Mouse (Mus musculus): ENCODE data around the gene Bri3. TPM values are rescaled to one million over a fixed set of nuclear protein-coding genes. Genes with fewer than 3 reads are reported as not detected.

Bri3 gene
- polyA plus RNA-seq, 1 experiment from 2014 or later: 121 TPM

- 48% methylated on average over 5 of the region's 5 CpGs for WGBS
- H3K27ac ChIP-seq (ENCODE audit: low read depth, low read length): no peak overlapping the region
- H3K4me2 ChIP-seq (ENCODE audit: low read depth): no peak overlapping the region
- H3K9me3 ChIP-seq (ENCODE audit: control insufficient read depth, low read length): no peaks in the 10 kb centered on the region
- ATAC-seq (ENCODE audit: insufficient read depth, low FRiP score, low TSS enrichment) (no peak), DNase-seq (ENCODE audit: low spot score) (no peak)
- H3K4me3 ChIP-seq (ENCODE audit: low read depth, low read length): no peak overlapping the region
- no peaks in the 10 kb centered on the region for H3K4me1 ChIP-seq (ENCODE audit: control insufficient read depth, insufficient read depth, low read length)
- no peaks in the 10 kb centered on the region for H3K27me3 ChIP-seq (ENCODE audit: control insufficient read depth, insufficient read depth, low read length)
- H3K9ac ChIP-seq (ENCODE audit: low read length): no peak overlapping the region; the same call in 1 of the 2 replicates
- no peaks in the 10 kb centered on the region for H3K36me3 ChIP-seq (ENCODE audit: control insufficient read depth, insufficient read depth, low read length)
Measured at GRCm38 (mm10) chr5:144400821-144401220, 156.6 kb downstream of the Bri3 start.

GRCm38 (mm10) chr5:144406256-144406655 lies 162.0 kb downstream of the Bri3 start:
- no peak overlapping the region for H3K9ac ChIP-seq (ENCODE audit: low read length)

GRCm38 (mm10) chr5:144410666-144411065 lies 166.4 kb downstream of the Bri3 start:
- 97% methylated on average over 10 of the region's 10 CpGs for WGBS
- H3K27ac ChIP-seq (ENCODE audit: low read depth, low read length): no peak overlapping the region

More at GRCm38 (mm10) chr5:144406256-144406655, 162.0 kb downstream of the Bri3 start:
- no peaks in the 10 kb centered on the region for H3K36me3 ChIP-seq (ENCODE audit: control insufficient read depth, insufficient read depth, low read length)
- H3K9me3 ChIP-seq (ENCODE audit: control insufficient read depth, low read length): no peaks in the 10 kb centered on the region
- no peaks in the 10 kb centered on the region for H3K4me1 ChIP-seq (ENCODE audit: control insufficient read depth, insufficient read depth, low read length)
- no peak overlapping the region for H3K4me2 ChIP-seq (ENCODE audit: low read depth)
- no peak overlapping the region for H3K4me3 ChIP-seq (ENCODE audit: low read depth, low read length)
- ATAC-seq (ENCODE audit: insufficient read depth, low FRiP score, low TSS enrichment) (no peak), DNase-seq (ENCODE audit: low spot score) (no peak)
- H3K27me3 ChIP-seq (ENCODE audit: control insufficient read depth, insufficient read depth, low read length): no peaks in the 10 kb centered on the region
- no peak overlapping the region for H3K27ac ChIP-seq (ENCODE audit: low read depth, low read length)
- WGBS: 90% methylated on average over 11 of the region's 11 CpGs

DNA sequence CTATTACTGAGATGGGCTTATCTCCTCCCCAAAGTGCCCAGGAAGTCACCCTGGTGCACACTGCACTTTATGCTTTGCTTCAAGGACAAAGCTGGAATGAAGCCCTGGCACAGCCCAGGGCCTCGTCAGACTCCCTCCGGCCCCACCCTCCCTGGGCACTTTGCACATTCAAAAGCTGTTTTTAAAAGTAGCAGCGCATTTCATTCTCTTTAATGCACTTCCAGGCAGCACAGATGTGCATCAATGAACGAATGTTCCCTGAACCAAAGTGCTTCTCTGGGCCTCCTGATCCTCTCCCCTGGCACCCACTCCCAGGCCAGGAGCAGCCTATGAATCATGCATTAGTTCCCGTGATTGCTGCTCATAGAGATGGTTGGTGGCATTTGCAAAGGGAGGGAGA lies 167.5 kb downstream of the Bri3 start:
- WGBS: 61% methylated on average over 5 of the region's 5 CpGs
- Histone ChIP-seq H3K4me3 (ENCODE audit: low read depth, low read length) (no peak overlapping the region), H3K9ac (ENCODE audit: low read length) (no peak overlapping the region), H3K4me2 (ENCODE audit: low read depth) (no peak overlapping the region), H3K4me1 (ENCODE audit: control insufficient read depth, insufficient read depth, low read length) (no peaks in the 10 kb centered on the region), H3K27ac (ENCODE audit: low read depth, low read length) (no peak overlapping the region), H3K36me3 (ENCODE audit: control insufficient read depth, insufficient read depth, low read length) (no peaks in the 10 kb centered on the region), H3K9me3 (ENCODE audit: control insufficient read depth, low read length) (no peaks in the 10 kb centered on the region), H3K27me3 (ENCODE audit: control insufficient read depth, insufficient read depth, low read length) (no peaks in the 10 kb centered on the region)
- DNase-seq (ENCODE audit: low spot score): no peak
- ATAC-seq (ENCODE audit: insufficient read depth, low FRiP score, low TSS enrichment): no peak

More at GRCm38 (mm10) chr5:144410666-144411065, 166.4 kb downstream of the Bri3 start:
- Histone ChIP-seq H3K4me3 (ENCODE audit: low read depth, low read length) (no peak overlapping the region), H3K36me3 (ENCODE audit: control insufficient read depth, insufficient read depth, low read length) (no peaks in the 10 kb centered on the region), H3K27me3 (ENCODE audit: control insufficient read depth, insufficient read depth, low read length) (no peaks in the 10 kb centered on the region), H3K4me2 (ENCODE audit: low read depth) (no peak overlapping the region), H3K9me3 (ENCODE audit: control insufficient read depth, low read length) (no peaks in the 10 kb centered on the region), H3K4me1 (ENCODE audit: control insufficient read depth, insufficient read depth, low read length) (no peaks in the 10 kb centered on the region), H3K9ac (ENCODE audit: low read length) (no peak overlapping the region)
- ATAC-seq (ENCODE audit: insufficient read depth, low FRiP score, low TSS enrichment): no peak
- DNase-seq (ENCODE audit: low spot score): no peak

DNA sequence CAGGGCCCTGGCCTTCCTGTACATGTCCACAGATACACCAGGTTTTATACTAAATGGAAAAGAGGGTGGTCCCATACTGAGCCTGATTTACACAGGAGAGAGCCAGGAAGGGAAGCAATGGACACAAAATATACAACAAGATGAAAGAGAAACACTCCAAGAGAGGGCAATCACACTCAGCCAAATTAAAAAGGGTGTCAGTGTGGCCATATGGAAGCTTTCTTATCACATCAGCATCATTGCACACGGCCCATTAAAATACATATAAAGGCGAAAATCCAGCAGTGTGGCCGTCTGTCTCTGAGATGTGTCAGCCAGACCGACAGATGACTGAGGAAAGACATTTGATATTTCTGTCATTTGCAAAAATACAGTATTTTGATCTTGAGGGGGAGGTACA lies 168.5 kb downstream of the Bri3 start:
- Histone ChIP-seq H3K9ac (ENCODE audit: low read length) (no peak overlapping the region), H3K36me3 (ENCODE audit: control insufficient read depth, insufficient read depth, low read length) (no peaks in the 10 kb centered on the region), H3K27ac (ENCODE audit: low read depth, low read length) (no peak overlapping the region), H3K27me3 (ENCODE audit: control insufficient read depth, insufficient read depth, low read length) (no peaks in the 10 kb centered on the region), H3K4me2 (ENCODE audit: low read depth) (no peak overlapping the region), H3K4me1 (ENCODE audit: control insufficient read depth, insufficient read depth, low read length) (no peaks in the 10 kb centered on the region), H3K9me3 (ENCODE audit: control insufficient read depth, low read length) (no peaks in the 10 kb centered on the region), H3K4me3 (ENCODE audit: low read depth, low read length) (no peak overlapping the region)
- no peak for DNase-seq (ENCODE audit: low spot score)
- WGBS: 91% methylated on average over 4 of the region's 4 CpGs
- ATAC-seq (ENCODE audit: insufficient read depth, low FRiP score, low TSS enrichment): no peak

DNA sequence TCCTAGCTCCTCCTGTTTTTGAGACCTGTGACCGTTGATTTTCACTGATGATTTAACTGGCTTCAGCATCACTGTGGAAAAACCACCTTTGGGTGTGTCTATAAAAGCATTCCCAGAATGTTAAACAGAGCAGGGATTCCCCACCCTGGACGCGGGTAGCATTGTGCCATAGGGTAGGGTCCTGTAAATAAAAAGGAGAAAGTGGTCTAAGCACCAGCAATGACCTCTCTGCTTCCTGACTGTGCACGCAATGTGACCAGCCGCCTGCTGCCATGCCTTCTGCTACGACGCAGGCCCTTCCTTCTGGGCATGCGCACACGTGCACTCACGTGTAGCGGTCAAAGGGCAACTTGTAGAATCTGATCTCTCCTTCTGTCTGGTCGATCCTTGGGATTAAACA lies 174.2 kb downstream of the Bri3 start:
- no peak for DNase-seq (ENCODE audit: low spot score)
- no peak for ATAC-seq (ENCODE audit: insufficient read depth, low FRiP score, low TSS enrichment)
- Histone ChIP-seq H3K4me3 (ENCODE audit: low read depth, low read length) (no peak overlapping the region), H3K9ac (ENCODE audit: low read length) (no peak overlapping the region), H3K4me2 (ENCODE audit: low read depth) (no peak overlapping the region), H3K36me3 (ENCODE audit: control insufficient read depth, insufficient read depth, low read length) (no peaks in the 10 kb centered on the region), H3K9me3 (ENCODE audit: control insufficient read depth, low read length) (no peaks in the 10 kb centered on the region), H3K27ac (ENCODE audit: low read depth, low read length) (no peak overlapping the region), H3K4me1 (ENCODE audit: control insufficient read depth, insufficient read depth, low read length) (no peaks in the 10 kb centered on the region), H3K27me3 (ENCODE audit: control insufficient read depth, insufficient read depth, low read length) (no peaks in the 10 kb centered on the region)
- 93% methylated on average over 12 of the region's 12 CpGs for WGBS

DNA sequence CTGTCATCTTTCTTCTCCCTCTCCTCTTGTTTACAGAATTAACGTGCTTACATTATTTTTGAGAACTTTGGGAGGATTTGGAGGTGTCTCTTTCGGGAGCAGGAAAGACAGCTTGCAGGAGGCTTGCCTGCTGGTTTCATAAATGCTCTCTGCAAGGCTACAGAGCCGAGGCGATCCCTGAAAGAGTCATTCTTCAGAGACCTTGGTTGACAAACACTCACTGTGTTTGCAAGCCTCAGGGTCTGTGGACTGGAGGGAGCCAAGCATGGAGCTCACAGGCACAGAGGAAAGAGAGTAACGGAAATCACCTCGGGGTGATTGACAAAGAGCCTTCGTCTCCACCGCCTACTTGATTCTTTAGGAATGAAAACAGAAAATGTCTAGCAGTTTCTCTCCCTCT lies 175.8 kb downstream of the Bri3 start:
- H3K9me3 ChIP-seq (ENCODE audit: control insufficient read depth, low read length): no peaks in the 10 kb centered on the region
- 81% methylated on average over 8 of the region's 8 CpGs for WGBS
- no peak overlapping the region for H3K27ac ChIP-seq (ENCODE audit: low read depth, low read length)
- H3K36me3 ChIP-seq (ENCODE audit: control insufficient read depth, insufficient read depth, low read length): no peaks in the 10 kb centered on the region
- H3K9ac ChIP-seq (ENCODE audit: low read length): no peak overlapping the region
- no peak for DNase-seq (ENCODE audit: low spot score)
- no peak for ATAC-seq (ENCODE audit: insufficient read depth, low FRiP score, low TSS enrichment)
- H3K4me3 ChIP-seq (ENCODE audit: low read depth, low read length): no peak overlapping the region
- H3K4me1 ChIP-seq (ENCODE audit: control insufficient read depth, insufficient read depth, low read length): no peaks in the 10 kb centered on the region
- H3K27me3 ChIP-seq (ENCODE audit: control insufficient read depth, insufficient read depth, low read length): no peaks in the 10 kb centered on the region
- no peak overlapping the region for H3K4me2 ChIP-seq (ENCODE audit: low read depth)

DNA sequence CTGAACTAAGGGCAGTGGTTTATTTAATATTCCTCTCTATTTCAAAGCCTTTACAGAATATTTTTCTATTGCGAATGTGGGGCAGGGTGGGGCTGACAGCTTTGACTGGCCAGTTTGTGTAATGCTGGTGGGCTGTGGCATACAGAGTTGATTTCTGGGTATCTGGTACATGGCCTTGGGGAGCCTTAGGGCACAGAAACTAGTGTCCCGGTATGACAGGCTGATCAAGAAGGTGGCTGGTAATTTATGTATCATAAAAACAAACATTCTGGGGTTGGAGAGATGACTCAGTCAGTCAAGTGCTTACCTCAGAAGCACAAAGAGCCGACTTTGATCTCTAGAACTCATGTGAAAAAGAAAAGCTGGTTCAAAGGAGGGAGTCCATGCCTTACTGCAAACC lies 182.5 kb downstream of the Bri3 start:
- H3K4me1 ChIP-seq (ENCODE audit: control insufficient read depth, insufficient read depth, low read length): no peaks in the 10 kb centered on the region
- H3K36me3 ChIP-seq (ENCODE audit: control insufficient read depth, insufficient read depth, low read length): no peaks in the 10 kb centered on the region
- DNase-seq (ENCODE audit: low spot score) (no peak), ATAC-seq (ENCODE audit: insufficient read depth, low FRiP score, low TSS enrichment) (no peak)
- no peak overlapping the region for H3K27ac ChIP-seq (ENCODE audit: low read depth, low read length)
- WGBS: 85% methylated on average over 3 of the region's 3 CpGs
- H3K9me3 ChIP-seq (ENCODE audit: control insufficient read depth, low read length): no peaks in the 10 kb centered on the region
- H3K4me2 ChIP-seq (ENCODE audit: low read depth): no peak overlapping the region
- H3K4me3 ChIP-seq (ENCODE audit: low read depth, low read length): no peak overlapping the region
- H3K9ac ChIP-seq (ENCODE audit: low read length): no peak overlapping the region
- H3K27me3 ChIP-seq (ENCODE audit: control insufficient read depth, insufficient read depth, low read length): no peaks in the 10 kb centered on the region

DNA sequence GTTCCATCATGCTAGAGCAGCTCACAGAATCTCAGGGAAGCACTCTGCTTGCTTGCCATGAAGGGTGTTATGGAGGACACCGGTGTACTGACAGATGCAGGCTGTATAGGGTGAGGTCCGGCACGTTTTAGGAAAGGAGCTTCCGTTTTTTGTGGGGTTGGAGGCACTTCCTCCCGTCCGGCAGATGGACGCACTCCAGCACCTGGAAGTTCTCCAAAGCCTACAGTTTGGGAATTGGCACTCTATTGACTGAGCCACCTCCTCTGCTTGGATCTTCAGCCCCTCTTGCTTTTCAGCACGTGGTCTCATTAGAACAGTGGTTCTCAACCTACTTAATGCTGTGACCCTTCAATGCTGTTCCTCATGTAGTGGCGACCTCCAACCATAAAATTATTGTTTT lies 183.6 kb downstream of the Bri3 start:
- no peak overlapping the region for H3K4me2 ChIP-seq (ENCODE audit: low read depth)
- 79% methylated on average over 9 of the region's 9 CpGs for WGBS
- no peak overlapping the region for H3K4me3 ChIP-seq (ENCODE audit: low read depth, low read length)
- H3K27me3 ChIP-seq (ENCODE audit: control insufficient read depth, insufficient read depth, low read length): no peaks in the 10 kb centered on the region
- H3K4me1 ChIP-seq (ENCODE audit: control insufficient read depth, insufficient read depth, low read length): no peaks in the 10 kb centered on the region
- ATAC-seq (ENCODE audit: insufficient read depth, low FRiP score, low TSS enrichment) (no peak), DNase-seq (ENCODE audit: low spot score) (no peak)
- no peak overlapping the region for H3K27ac ChIP-seq (ENCODE audit: low read depth, low read length)
- no peaks in the 10 kb centered on the region for H3K36me3 ChIP-seq (ENCODE audit: control insufficient read depth, insufficient read depth, low read length)
- H3K9ac ChIP-seq (ENCODE audit: low read length): no peak overlapping the region
- H3K9me3 ChIP-seq (ENCODE audit: control insufficient read depth, low read length): no peaks in the 10 kb centered on the region

All from neural tube, embryonic 11.5 days (tissue).